Mouse (Mus musculus): ENCODE data around the gene Lrmda.

GRCm38 (mm10) chr14:22296655-22297239 lies 277.2 kb downstream of the Lrmda start:
- TF ChIP-seq CTCF (IDR thresholded peaks at IDR 0.05; ENCODE audit: low read depth) (no peak), EP300 (IDR thresholded peaks at IDR 0.05; ENCODE audit: low read depth) (no peak)

All from heart, postnatal 0 days (tissue).